Mouse (Mus musculus) liver, embryonic 14.5 days (tissue): ENCODE results near the gene Meig1. TPM values are rescaled to one million over a fixed set of nuclear protein-coding genes. Genes with fewer than 3 reads are reported as not detected.

Source experiments
- ATAC-seq: fragments of 200-750 bp; cut with Nextera tagmentation; 2 replicates; pipeline ENCODE4 v1.8.0; 2017; ENCODE audit warnings: moderate number of reproducible peaks, mild to moderate bottlenecking, moderate library complexity; ENCODE audit not compliant: insufficient read depth
- DNase-seq, 3 experiments: peaks; one replicate each; pipeline ENCODE4 v3.0.0-alpha.2; 2012 to 2013; ENCODE audit warnings: low read depth in 3 of 3, low spot score in 3 of 3
- H3K27ac ChIP-seq: fragments of 300-500 bp; sonication (generic); 2 replicates; pipeline ENCODE4 v1.5.1; 2014; ENCODE audit warnings: moderate library complexity, mild to moderate bottlenecking, control low read depth, inconsistent platforms
- H3K27me3 ChIP-seq: fragments of 300-500 bp; sonication (generic); 2 replicates; pipeline ENCODE4 v1.6.1; 2014; ENCODE audit warnings: mild to moderate bottlenecking, low read length, moderate library complexity; ENCODE audit not compliant: control insufficient read depth, insufficient read depth
- H3K36me3 ChIP-seq: fragments of 300-500 bp; sonication (generic); replicated peaks from 2 replicates; pipeline ENCODE4 v1.6.1; 2014; ENCODE audit warnings: low read depth; ENCODE audit not compliant: control insufficient read depth, insufficient read depth
- H3K4me1 ChIP-seq, 2 experiments: fragments of 200-500 bp in 1 of 2; fragments of 300-500 bp in 1 of 2; sonication (generic) in 1 of 2; replicated peaks; 2 replicates each; pipeline ENCODE4 v1.6.1; 2012 to 2014; ENCODE audit warnings: antibody characterized with exemption in 1 of 2, inconsistent platforms in 1 of 2, low read length in 1 of 2; ENCODE audit not compliant: control insufficient read depth in 2 of 2, insufficient read depth in 2 of 2
- H3K4me2 ChIP-seq: fragments of 300-500 bp; sonication (generic); 2 replicates; pipeline ENCODE4 v1.6.1; 2014; ENCODE audit warnings: low read depth, mild to moderate bottlenecking, control low read depth, moderate library complexity
- H3K4me3 ChIP-seq, 2 experiments: fragments of 200-500 bp in 1 of 2; fragments of 300-500 bp in 1 of 2; sonication (generic) in 1 of 2; 2 replicates each; pipeline ENCODE4 v1.5.1; 2012 to 2014; ENCODE audit warnings: low read depth in 2 of 2, low read length in 2 of 2, mild to moderate bottlenecking in 2 of 2, control low read depth in 1 of 2, inconsistent platforms in 1 of 2, moderate library complexity in 1 of 2; ENCODE audit not compliant: insufficient read depth in 1 of 2
- H3K9ac ChIP-seq: fragments of 300-500 bp; sonication (generic); replicated peaks from 2 replicates; pipeline ENCODE4 v1.6.1; 2014; ENCODE audit warnings: mild to moderate bottlenecking, control low read depth, moderate library complexity
- H3K9me3 ChIP-seq: fragments of 300-500 bp; sonication (generic); 2 replicates; pipeline ENCODE4 v1.6.1; 2016; ENCODE audit warnings: low read length, mixed read lengths; ENCODE audit not compliant: control insufficient read depth
- CTCF ChIP-seq: IDR thresholded peaks from 2 replicates; pipeline ENCODE4 v1.5.1; 2016; ENCODE audit warnings: antibody characterized with exemption, low read depth, control low read depth
- EP300 ChIP-seq: IDR thresholded peaks from 2 replicates; pipeline ENCODE4 v1.6.1; 2016; ENCODE audit warnings: antibody characterized with exemption, low read depth
- WGBS: fragments of 180-500 bp; shearing (Covaris S2); extraction: QIAGEN DNeasy Blood & Tissue Kit; methylation state at CpG from one replicate; pipeline ENCODE4 v1.1.7; 2014; ENCODE audit not compliant: insufficient replicate concordance; 5-methylcytosine and 5-hydroxymethylcytosine counted together
- polyA plus RNA-seq, 2 experiments: library from polyadenylated mRNA; depleted of rRNA in 1 of 2; stranded (reverse) in 1 of 2; unstranded in 1 of 2; fragments of >200 nt; fragmentation: Nextera tagmentation in 1 of 2; extraction: Ambion mirVana in 1 of 2; gene quantifications; 2 replicates each; pipeline versions ENCODE4 v1.2.1 to v1.2.3; 2012 to 2014

Gene Meig1
- polyA plus RNA-seq, 2 experiments, result not detected

GRCm38 (mm10) chr2:3365127-3365526 is 57.3 kb downstream of the Meig1 start:
- no peak overlapping the region for H3K27ac ChIP-seq
- H3K9ac ChIP-seq, result no peak overlapping the region
- no peak overlapping the region for H3K4me3 ChIP-seq
- H3K36me3 ChIP-seq, result no peaks in the 10 kb centered on the region
- no peak for TF ChIP-seq EP300
- TF ChIP-seq CTCF, result no peak
- DNase-seq, result no peak
- H3K9me3 ChIP-seq, result no peaks in the 10 kb centered on the region
- whole genome bisulfite sequencing, result 59% methylated on average over 4 of the region's 4 CpGs
- ATAC-seq, result no peak
- no peak overlapping the region for H3K4me2 ChIP-seq
- H3K4me1 ChIP-seq, result no peaks in the 10 kb centered on the region
- no peaks in the 10 kb centered on the region for H3K27me3 ChIP-seq

GRCm38 (mm10) chr2:3361067-3361466 is 61.4 kb downstream of the Meig1 start:
- Histone ChIP-seq H3K36me3 (no peaks in the 10 kb centered on the region), H3K4me3 (no peak overlapping the region), H3K4me1 (no peaks in the 10 kb centered on the region), H3K4me2 (no peak overlapping the region), H3K9ac (no peak overlapping the region), H3K27me3 (no peaks in the 10 kb centered on the region), H3K27ac (no peak overlapping the region), H3K9me3 (no peaks in the 10 kb centered on the region)
- DNase-seq (no peak), ATAC-seq (no peak)
- WGBS, result 43% methylated on average over 3 of the region's 3 CpGs
- no peak for TF ChIP-seq EP300
- TF ChIP-seq CTCF, result no peak

Other genes with a start within 250 kb of the Meig1 start
- gene Nmt2, start 138.4 kb downstream of the Meig1 start, polyA plus RNA-seq (2012; rRNA removed), result 3.3 and 4.9 TPM in 2 replicates
- 13.5 and 14.1 TPM in 2 replicates for gene Nmt2, start 138.4 kb downstream of the Meig1 start, polyA plus RNA-seq (2014; fragmentation: Nextera tagmentation; extraction: Ambion mirVana)
- gene Rpp38, start 90.0 kb downstream of the Meig1 start, polyA plus RNA-seq (2012; rRNA removed), result 6.2 and 9.9 TPM in 2 replicates
- 13.2 and 14.4 TPM in 2 replicates for gene Rpp38, start 90.0 kb downstream of the Meig1 start, polyA plus RNA-seq (2014; fragmentation: Nextera tagmentation; extraction: Ambion mirVana)
- 0.33 and 0.36 TPM in 2 replicates for gene Acbd7, start 86.5 kb downstream of the Meig1 start, polyA plus RNA-seq (2012; rRNA removed)
- 0.48 and 1.0 TPM in 2 replicates for gene Acbd7, start 86.5 kb downstream of the Meig1 start, polyA plus RNA-seq (2014; fragmentation: Nextera tagmentation; extraction: Ambion mirVana)
- gene Olah, start 25.4 kb downstream of the Meig1 start, polyA plus RNA-seq (2012; rRNA removed), result not detected in 2 replicates
- gene Olah, start 25.4 kb downstream of the Meig1 start, polyA plus RNA-seq (2014; fragmentation: Nextera tagmentation; extraction: Ambion mirVana), result not detected in 2 replicates
- 3.8 and 4.6 TPM in 2 replicates for gene Dclre1c, start 1.5 kb upstream of the Meig1 start, polyA plus RNA-seq (2012; rRNA removed)
- 3.0 and 4.5 TPM in 2 replicates for gene Dclre1c, start 1.5 kb upstream of the Meig1 start, polyA plus RNA-seq (2014; fragmentation: Nextera tagmentation; extraction: Ambion mirVana)
- gene Suv39h2, start 52.4 kb upstream of the Meig1 start, polyA plus RNA-seq (2012; rRNA removed), result 2.4 and 4.1 TPM in 2 replicates
- 7.4 and 7.8 TPM in 2 replicates for gene Suv39h2, start 52.4 kb upstream of the Meig1 start, polyA plus RNA-seq (2014; fragmentation: Nextera tagmentation; extraction: Ambion mirVana)
- gene Gm45902, start 90.1 kb upstream of the Meig1 start, polyA plus RNA-seq (2012; rRNA removed), result 0.96 and 1.2 TPM in 2 replicates
- gene Gm45902, start 90.1 kb upstream of the Meig1 start, polyA plus RNA-seq (2014; fragmentation: Nextera tagmentation; extraction: Ambion mirVana), result 1.5 and 1.9 TPM in 2 replicates
- 32.3 and 50.8 TPM in 2 replicates for gene Hspa14, start 90.2 kb upstream of the Meig1 start, polyA plus RNA-seq (2012; rRNA removed)
- gene Hspa14, start 90.2 kb upstream of the Meig1 start, polyA plus RNA-seq (2014; fragmentation: Nextera tagmentation; extraction: Ambion mirVana), result 74.0 and 83.8 TPM in 2 replicates
- gene Cdnf, start 90.4 kb upstream of the Meig1 start, polyA plus RNA-seq (2012; rRNA removed), result 0.17 and 0.33 TPM in 2 replicates
- 0.08 TPM in 1 of 2 replicates, not detected in the other for gene Cdnf, start 90.4 kb upstream of the Meig1 start, polyA plus RNA-seq (2014; fragmentation: Nextera tagmentation; extraction: Ambion mirVana)
- 9.8 and 10.3 TPM in 2 replicates for gene Fam107b, start 147.8 kb upstream of the Meig1 start, polyA plus RNA-seq (2012; rRNA removed)
- 20.8 and 21.4 TPM in 2 replicates for gene Fam107b, start 147.8 kb upstream of the Meig1 start, polyA plus RNA-seq (2014; fragmentation: Nextera tagmentation; extraction: Ambion mirVana)